Mouse (Mus musculus) lung, adult 2 months (tissue): ENCODE data around the gene Igsf11. TPM values are rescaled to one million over a fixed set of nuclear protein-coding genes. Genes with fewer than 3 reads are reported as not detected.
A peak's percentile ranks its signal among the peaks of the same experiment; 100 is the strongest.

Source experiments
- DNase-seq: peaks from one replicate; pipeline ENCODE4 v3.0.0; 2022
- H3K4me1 ChIP-seq: fragments of 200-500 bp; 2 replicates; pipeline ENCODE4 v1.6.1; 2011; ENCODE audit warnings: low read length; ENCODE audit not compliant: control insufficient read depth, insufficient read depth
- H3K4me3 ChIP-seq: fragments of 200-500 bp; replicated peaks from 2 replicates; pipeline ENCODE3; 2011; ENCODE audit warnings: low read depth, mild to moderate bottlenecking, control low read depth, low read length; ENCODE audit errors: extremely low read depth
- CTCF ChIP-seq: fragments of 200-500 bp; IDR thresholded peaks from 2 replicates; pipeline ENCODE4 v1.5.1; 2011; ENCODE audit warnings: mild to moderate bottlenecking, low read length, control low read depth; ENCODE audit not compliant: insufficient read depth
- POLR2A ChIP-seq: fragments of 200-500 bp; IDR thresholded peaks from 2 replicates; pipeline ENCODE4 v1.6.1; 2011; ENCODE audit warnings: low read depth, mild to moderate bottlenecking, control low read depth, low read length, borderline replicate concordance; ENCODE audit errors: extremely low read depth
- WGBS: fragments of 180-500 bp; shearing (Covaris S2); methylation state at CpG from one replicate; pipeline ENCODE4 v1.1.7; 2018; 5-methylcytosine and 5-hydroxymethylcytosine counted together
- polyA plus RNA-seq: library from polyadenylated mRNA; depleted of rRNA; stranded (reverse); fragments of >200 nt; gene quantifications from 2 replicates; pipeline ENCODE4 v1.2.3, GENCODE M21; 2012; rRNA removed

Igsf11 gene
- polyA plus RNA-seq = 0.75 and 1.3 TPM in 2 replicates

DNA sequence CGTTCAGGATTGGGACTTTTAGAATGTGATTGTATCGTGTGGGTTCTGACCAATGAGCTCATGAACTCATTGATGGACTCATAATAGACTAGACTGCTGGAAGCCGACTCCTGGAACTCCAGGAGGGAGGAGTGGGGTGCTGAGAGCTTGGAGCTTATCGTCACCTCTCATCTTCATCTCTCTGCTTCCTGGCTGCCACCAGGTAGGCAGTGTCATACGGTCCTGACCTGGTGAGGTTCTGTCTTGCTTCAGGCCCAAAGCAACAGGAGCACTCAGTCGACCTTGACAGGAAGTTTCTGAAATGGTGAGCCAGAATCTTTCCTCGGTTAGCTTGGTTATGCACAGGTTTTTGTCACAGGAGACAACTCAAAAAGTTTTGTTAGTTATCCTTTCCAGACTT lies at the start of gene Igsf11:
TSS of gene Igsf11 (plus strand) at position 301 of the 400 bp plus-strand sequence.
- no peaks in the 10 kb centered on the region for H3K4me1 ChIP-seq
- H3K4me3 ChIP-seq = no peak within 1 kb of the TSS
- DNase-seq = no peak
- no peak for TF ChIP-seq POLR2A
- TF ChIP-seq CTCF = no peak
- WGBS = 79% methylated on average over 7 of the region's 7 CpGs

DNA sequence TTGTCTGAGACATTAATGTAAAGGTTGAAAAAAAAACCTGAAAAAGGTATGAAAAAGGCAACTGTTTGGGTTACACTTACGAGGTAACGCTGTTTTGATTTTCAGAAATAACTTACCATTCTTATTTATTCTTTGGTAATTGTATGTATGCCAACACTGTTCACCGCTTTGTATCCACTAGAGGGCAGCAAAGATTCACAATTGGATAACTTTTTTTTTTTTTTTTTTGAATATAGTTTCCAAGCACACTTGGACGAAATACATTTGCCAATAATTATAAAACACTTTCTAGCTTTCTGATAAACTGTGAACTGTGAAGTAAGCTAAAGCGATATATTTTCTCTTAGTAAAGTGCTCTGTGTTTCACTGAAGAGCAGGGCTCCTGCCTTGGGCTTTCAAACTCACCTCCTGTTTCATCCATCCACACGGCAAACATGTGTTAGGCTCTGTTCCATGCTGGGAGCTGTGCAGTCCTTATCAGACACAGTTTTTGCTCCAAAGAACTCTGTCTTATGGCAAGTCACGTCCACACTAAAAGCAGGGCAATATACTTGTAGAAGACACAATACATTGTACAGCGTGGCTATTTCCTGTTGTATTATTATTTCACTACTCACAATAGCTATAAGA lies 34.2 kb upstream of the Igsf11 start:
- no peak for DNase-seq
- no peaks in the 10 kb centered on the region for H3K4me1 ChIP-seq
- 19% methylated on average over 8 of the region's 8 CpGs for WGBS
- TF ChIP-seq CTCF (peak; percentile 8; the same call in 1 of the 2 replicates), POLR2A (no peak)
- H3K4me3 ChIP-seq = no peak overlapping the region

DNA sequence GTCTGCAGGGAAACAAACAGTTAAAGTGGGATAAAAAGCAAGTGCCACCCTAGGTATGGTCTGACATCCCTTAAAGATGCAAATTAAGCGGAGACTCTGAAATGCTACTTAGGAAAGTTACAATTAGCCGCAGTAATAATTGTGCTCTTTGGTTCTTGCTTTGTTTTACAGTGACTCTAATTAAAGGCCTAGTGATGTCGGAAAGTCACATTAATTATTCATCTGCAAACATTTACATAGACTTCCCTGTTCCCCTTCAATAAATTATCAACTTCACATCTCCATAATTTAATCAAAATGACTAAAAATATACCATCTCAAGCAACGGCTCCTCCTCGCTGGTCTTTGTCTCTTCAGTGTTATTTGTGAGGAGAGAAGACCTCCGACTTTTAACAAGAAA lies 31.9 kb upstream of the Igsf11 start:
- TF ChIP-seq CTCF (no peak), POLR2A (no peak)
- Histone ChIP-seq H3K4me1 (no peaks in the 10 kb centered on the region), H3K4me3 (no peak overlapping the region)
- 86% methylated on average over 6 of the region's 6 CpGs for WGBS
- no peak for DNase-seq

DNA sequence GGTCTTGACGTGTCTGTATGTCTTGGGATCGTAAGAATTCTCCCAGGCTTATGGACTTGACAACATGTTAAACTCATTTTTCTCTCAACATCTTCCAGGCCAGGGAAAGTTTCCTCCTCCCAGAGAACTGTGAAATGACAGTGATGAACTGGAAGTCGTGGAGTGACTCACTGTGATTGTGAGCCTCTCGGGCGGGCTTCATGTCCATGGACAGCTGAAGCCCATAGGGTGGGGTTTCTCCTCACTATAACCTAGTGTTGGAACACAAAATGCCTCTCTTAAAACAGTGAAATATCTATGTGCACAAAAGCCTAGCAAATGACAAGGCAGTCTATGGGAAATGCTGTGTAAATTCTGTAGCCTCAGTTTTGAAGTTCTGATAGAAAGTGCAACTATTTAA lies 28.1 kb upstream of the Igsf11 start:
- H3K4me3 ChIP-seq = no peak overlapping the region
- H3K4me1 ChIP-seq = no peaks in the 10 kb centered on the region
- 54% methylated on average over 5 of the region's 5 CpGs for WGBS
- TF ChIP-seq POLR2A = no peak
- TF ChIP-seq CTCF = no peak
- no peak for DNase-seq

DNA sequence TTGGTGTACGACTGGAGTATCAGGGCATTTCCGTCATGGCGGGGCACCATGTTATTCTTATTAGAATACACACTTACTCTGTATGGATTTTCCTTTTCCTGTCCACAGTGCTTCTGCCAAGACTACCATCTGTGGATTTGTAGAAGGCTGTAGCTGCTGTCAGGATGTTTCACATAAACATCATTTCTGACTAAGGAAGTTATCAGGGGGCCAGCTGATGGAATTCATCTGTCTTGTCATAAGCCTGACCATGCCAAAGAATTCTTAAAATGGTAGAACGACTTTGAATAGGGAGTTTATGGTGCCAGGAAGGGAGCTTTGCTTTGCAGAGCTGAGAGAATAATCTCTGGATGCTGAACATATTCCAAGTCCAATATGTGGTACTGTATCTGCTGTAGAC lies 19.2 kb upstream of the Igsf11 start:
- TF ChIP-seq POLR2A (no peak), CTCF (no peak)
- no peak overlapping the region for H3K4me3 ChIP-seq

DNA sequence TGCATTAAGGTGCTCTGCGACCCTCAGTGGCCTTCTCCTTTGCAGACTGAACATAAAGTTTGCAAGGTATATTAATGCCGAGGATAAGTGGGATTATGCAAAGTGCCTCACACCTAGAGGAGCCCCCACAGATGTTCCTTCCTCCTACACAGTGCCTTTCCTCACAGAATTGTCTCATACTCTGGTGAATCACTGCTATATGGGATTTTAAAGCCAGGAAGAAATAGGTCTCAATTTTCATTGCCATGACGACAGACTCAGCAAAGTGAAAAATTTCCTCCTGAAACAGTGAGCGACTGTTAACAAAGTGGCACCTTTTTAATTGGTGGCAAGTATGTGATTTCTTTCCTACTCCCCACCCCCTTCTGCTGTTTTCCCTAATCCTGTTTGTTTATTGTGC lies 18.0 kb upstream of the Igsf11 start:
- TF ChIP-seq CTCF (no peak), POLR2A (no peak)
- WGBS = 29% methylated on average over 4 of the region's 4 CpGs
- no peaks in the 10 kb centered on the region for H3K4me1 ChIP-seq
- no peak overlapping the region for H3K4me3 ChIP-seq
- DNase-seq = no peak

More for the DNA sequence above, 19.2 kb upstream of the Igsf11 start:
- no peaks in the 10 kb centered on the region for H3K4me1 ChIP-seq
- no peak for DNase-seq
- WGBS = 48% methylated on average over 4 of the region's 4 CpGs

DNA sequence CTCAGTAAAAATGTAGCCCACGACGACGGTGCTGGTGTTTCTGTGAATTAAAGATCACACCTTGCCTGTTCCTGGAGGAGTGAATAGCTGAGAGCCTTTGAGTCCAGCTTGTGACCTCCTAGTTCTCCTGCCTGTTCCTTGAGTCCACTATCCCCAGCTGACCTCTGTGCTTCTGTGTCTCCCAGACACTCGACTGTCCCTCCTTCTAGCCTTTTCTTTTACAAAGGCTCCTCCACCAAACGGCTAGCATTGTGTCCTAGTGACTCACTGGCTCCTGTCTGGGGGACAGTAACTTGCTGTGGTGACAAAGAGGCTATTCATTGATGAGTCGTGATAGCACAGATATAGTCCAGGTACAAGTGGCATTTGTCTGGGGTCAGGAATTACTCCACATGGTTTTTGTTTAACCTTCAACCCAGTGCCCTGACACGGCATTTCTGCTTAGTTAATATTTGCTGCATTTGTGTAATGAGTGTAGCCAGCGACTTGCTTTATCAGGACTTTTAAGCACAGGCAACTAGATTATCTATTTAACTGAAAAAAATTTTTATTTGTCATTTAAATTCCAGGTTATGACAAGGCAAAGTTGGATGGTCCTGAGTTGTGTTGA lies 6.5 kb downstream of the Igsf11 start:
- DNase-seq = no peak
- no peaks in the 10 kb centered on the region for H3K4me1 ChIP-seq
- H3K4me3 ChIP-seq = no peak overlapping the region
- no peak for TF ChIP-seq CTCF
- 41% methylated on average over 8 of the region's 8 CpGs for WGBS

DNA sequence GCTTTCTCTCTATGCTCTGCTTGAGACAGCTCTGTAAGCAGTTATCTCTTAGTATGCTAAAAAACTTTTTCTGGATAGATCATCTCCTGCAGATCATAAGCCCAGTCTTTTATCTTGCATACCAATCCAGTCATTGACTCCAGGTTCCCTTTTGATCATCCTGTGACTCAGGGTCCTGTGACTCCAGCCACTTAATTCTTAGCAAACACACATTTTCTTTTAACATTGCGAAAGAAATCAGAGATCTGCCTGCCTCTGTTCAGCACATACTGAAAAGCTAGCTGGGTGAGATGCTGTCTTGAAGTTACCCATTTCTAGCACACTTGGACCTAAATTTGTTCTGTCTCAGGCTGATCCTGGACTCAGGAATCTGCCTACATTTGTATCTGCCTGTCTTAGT lies 7.6 kb downstream of the Igsf11 start:
- Histone ChIP-seq H3K4me3 (no peak overlapping the region), H3K4me1 (no peaks in the 10 kb centered on the region)
- TF ChIP-seq POLR2A (no peak), CTCF (no peak)
- no peak for DNase-seq
- 73% methylated on average over 1 of the region's 1 CpGs for WGBS

DNA sequence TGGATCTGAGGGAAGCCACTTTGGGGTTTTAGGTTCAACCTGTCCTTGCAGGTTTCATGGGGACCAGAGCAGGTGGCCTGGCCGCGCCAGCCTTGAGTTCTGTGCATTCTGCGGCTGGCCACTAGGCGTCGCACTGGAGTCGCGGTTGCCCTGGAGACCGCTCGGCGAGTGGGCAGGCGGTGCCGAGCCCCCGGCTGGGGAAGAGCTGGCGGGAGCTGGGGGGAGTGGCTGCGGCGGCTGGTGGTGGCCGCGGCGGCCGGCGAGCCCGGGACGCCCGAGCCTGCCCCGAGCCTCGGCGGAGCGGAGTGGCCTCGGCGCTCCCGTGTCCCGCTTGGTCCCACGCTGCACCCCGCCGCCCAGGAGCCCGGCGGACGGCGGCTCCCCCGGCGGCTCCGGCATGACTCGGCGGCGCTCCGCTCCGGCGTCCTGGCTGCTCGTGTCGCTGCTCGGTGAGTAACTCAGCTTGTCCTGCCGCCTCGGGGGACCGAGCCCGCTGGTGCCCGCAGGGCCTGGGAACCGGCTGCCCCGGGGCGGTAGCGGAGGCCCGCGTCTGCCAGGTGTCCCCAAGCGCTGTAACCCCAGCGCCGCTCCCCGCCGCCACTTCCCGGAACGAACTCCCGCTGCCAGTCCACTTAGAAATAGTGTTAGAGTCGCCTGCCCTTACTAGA lies 9.8 kb downstream of the Igsf11 start:
- DNase-seq = peak; percentile 92
- H3K4me1 ChIP-seq = no peaks in the 10 kb centered on the region
- WGBS = 1% methylated on average over 71 of the region's 71 CpGs
- peak; percentile 84 for TF ChIP-seq CTCF
- no peak for TF ChIP-seq POLR2A
- H3K4me3 ChIP-seq = peak overlapping the region; percentile 51

DNA sequence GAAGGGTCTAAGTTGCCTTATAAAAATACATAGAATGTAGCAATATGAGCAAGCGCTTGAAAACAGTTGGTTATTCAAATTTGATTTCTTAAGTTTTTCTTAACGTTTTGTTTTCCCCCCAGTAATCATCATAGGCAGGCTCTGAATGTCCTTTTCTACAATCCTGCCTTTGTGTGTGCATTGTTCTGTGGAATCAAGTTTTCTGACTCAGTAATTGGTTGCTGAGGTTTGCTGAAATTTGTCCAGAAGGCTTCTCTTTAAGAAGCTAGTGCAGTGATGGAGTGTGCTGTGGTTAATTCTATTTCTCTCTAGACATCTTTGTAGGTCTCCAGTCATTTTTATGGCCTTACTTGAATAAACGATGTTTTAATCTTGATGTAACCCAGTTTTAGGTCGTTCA lies 10.5 kb downstream of the Igsf11 start:
- TF ChIP-seq CTCF (no peak), POLR2A (no peak)
- no peak for DNase-seq
- Histone ChIP-seq H3K4me1 (no peaks in the 10 kb centered on the region), H3K4me3 (no peak overlapping the region)
- WGBS = 48% methylated on average over 4 of the region's 4 CpGs
